Mouse (Mus musculus): ENCODE data around the gene Pafah2. TPM values are rescaled to one million over a fixed set of nuclear protein-coding genes. Genes with fewer than 3 reads are reported as not detected.

Gene Pafah2
- total and polyA plus RNA-seq, 2 experiments from 2014 or later, result 7.6 to 18.0 TPM

DNA sequence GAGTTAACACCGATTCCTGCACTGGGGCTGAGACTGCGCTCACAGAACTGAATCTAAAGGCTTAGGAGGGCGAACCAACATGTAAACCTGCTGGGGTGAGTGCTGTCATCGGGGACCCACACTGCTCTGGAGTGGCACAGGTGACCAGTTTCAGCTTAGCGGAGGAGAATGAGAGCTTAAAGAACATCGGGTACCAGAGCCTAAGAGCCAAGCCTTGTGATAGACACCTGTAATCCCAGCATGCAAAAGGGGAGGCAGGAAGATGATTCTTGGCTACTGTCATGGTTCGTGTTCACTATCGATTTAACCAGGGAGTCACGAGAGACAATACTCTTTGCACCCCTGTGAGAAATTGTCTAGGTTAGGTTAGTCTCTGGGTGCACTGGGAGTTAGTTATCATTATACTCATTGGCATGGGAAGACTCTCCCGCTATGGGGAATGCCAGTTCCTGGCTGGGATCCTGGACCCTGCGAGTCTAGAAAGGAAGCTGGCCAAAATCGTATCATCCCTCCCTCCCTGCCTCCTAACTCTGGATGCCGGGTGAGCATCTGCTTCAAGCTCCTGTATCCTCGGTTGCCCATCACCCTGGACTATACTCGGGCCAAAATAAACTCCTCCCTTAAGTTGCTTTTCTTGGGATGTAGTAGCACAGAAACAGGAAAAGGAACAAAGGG is 36.7 kb downstream of the Pafah2 start:
- H3K27ac ChIP-seq (ENCODE audit: low read depth, low read length), result peak overlapping the region; percentile 97
- TF ChIP-seq CTCF (IDR thresholded peaks at IDR 0.05; ENCODE audit: low read depth), result no peak
- WGBS, result 67% methylated on average over 15 of the region's 15 CpGs
- H3K4me1 ChIP-seq (ENCODE audit: insufficient read depth), result peaks cover 20% of the 10 kb centered on the region
- H3K36me3 ChIP-seq (ENCODE audit: insufficient read depth), result no peaks in the 10 kb centered on the region
- H3K27me3 ChIP-seq (ENCODE audit: insufficient read depth, low read length), result no peaks in the 10 kb centered on the region
- ATAC-seq (no peak), DNase-seq (peak; percentile 64)
- no peak overlapping the region for H3K4me2 ChIP-seq (ENCODE audit: low read depth)
- H3K4me3 ChIP-seq (ENCODE audit: low read depth, low read length), result no peak overlapping the region
- H3K9ac ChIP-seq, result no peak overlapping the region
- no peaks in the 10 kb centered on the region for H3K9me3 ChIP-seq (ENCODE audit: low read length)

DNA sequence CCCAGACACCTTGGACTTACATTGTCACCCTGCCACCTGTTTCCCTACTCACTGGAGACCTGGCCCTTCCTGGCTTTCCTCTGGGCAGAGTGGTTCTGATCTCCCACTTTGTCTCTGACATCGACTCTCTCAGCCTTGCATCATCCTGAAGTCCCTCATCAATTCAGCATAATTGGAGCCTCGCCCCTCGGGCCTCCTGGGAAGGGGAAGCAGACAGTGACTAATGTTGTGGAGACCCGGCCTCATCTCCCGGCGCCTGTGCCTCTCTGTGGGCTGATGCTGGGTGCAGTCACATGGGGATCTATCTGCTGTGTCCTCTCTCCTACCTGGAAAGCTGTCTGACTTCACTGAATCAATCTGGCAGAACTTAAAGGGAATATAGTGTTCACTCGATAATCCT is 40.1 kb downstream of the Pafah2 start:
- 54% methylated on average over 7 of the region's 7 CpGs for whole genome bisulfite sequencing
- H3K36me3 ChIP-seq (ENCODE audit: insufficient read depth), result no peaks in the 10 kb centered on the region
- no peak overlapping the region for H3K9ac ChIP-seq
- no peak overlapping the region for H3K4me2 ChIP-seq (ENCODE audit: low read depth)
- TF ChIP-seq CTCF (IDR thresholded peaks at IDR 0.05; ENCODE audit: low read depth), result no peak
- peaks cover 4% of the 10 kb centered on the region; the same call in 1 of the 2 replicates for H3K4me1 ChIP-seq (ENCODE audit: insufficient read depth)
- H3K4me3 ChIP-seq (ENCODE audit: low read depth, low read length), result no peak overlapping the region
- no peaks in the 10 kb centered on the region for H3K9me3 ChIP-seq (ENCODE audit: low read length)
- no peaks in the 10 kb centered on the region for H3K27me3 ChIP-seq (ENCODE audit: insufficient read depth, low read length)
- no peak overlapping the region for H3K27ac ChIP-seq (ENCODE audit: low read depth, low read length)
- DNase-seq, result no peak
- ATAC-seq, result no peak

DNA sequence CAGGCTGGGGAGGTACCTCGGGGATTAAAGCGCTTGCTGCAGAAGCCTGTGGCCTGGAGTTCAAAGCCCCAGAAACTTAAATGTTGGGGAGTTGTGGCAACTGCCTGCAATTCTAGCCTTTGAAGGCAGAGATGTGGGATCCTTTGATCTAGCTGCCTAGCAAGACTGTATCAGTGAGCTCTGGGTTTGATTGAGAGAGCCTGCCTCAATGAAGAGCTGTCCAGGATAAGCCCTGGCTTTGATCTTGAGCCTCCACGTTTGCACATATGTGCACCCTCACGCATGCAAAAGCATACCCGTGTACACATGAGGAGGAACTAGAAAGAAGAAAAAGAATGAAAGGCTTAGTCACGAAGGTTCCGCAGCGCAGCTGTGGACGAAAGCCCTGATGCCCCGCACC is 40.5 kb downstream of the Pafah2 start:
- ATAC-seq, result no peak
- Histone ChIP-seq H3K36me3 (ENCODE audit: insufficient read depth) (no peaks in the 10 kb centered on the region), H3K4me3 (ENCODE audit: low read depth, low read length) (no peak overlapping the region), H3K4me2 (ENCODE audit: low read depth) (no peak overlapping the region), H3K4me1 (ENCODE audit: insufficient read depth) (no peaks in the 10 kb centered on the region), H3K9ac (no peak overlapping the region), H3K9me3 (ENCODE audit: low read length) (no peaks in the 10 kb centered on the region), H3K27me3 (ENCODE audit: insufficient read depth, low read length) (no peaks in the 10 kb centered on the region), H3K27ac (ENCODE audit: low read depth, low read length) (no peak overlapping the region)
- DNase-seq, result no peak
- TF ChIP-seq CTCF (IDR thresholded peaks at IDR 0.05; ENCODE audit: low read depth), result no peak
- WGBS, result 62% methylated on average over 10 of the region's 10 CpGs

DNA sequence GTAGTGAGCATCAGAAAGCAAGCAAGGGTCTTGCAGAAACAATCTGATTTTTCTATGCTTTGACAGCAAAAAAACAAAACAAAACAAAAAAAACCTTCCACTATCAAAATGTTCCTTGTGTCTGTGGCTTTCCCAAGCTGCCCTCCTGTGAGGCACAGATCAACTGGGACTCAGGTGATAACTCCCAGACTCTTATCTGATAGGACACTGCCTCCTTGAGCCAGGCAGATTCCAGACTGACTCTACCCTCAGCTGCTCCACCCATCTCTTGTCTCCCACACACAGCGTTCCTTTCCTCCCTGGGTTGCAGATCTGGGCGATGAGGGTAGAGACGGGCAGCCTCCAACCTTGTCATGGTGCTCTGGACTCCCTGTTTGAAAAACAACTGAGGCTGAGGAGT is 43.0 kb downstream of the Pafah2 start:
- ATAC-seq (no peak), DNase-seq (no peak)
- Histone ChIP-seq H3K4me1 (ENCODE audit: insufficient read depth) (no peaks in the 10 kb centered on the region), H3K36me3 (ENCODE audit: insufficient read depth) (no peaks in the 10 kb centered on the region), H3K4me2 (ENCODE audit: low read depth) (no peak overlapping the region), H3K9ac (no peak overlapping the region), H3K9me3 (ENCODE audit: low read length) (no peaks in the 10 kb centered on the region), H3K27ac (ENCODE audit: low read depth, low read length) (no peak overlapping the region), H3K4me3 (ENCODE audit: low read depth, low read length) (no peak overlapping the region), H3K27me3 (ENCODE audit: insufficient read depth, low read length) (no peaks in the 10 kb centered on the region)
- WGBS, result 81% methylated on average over 3 of the region's 3 CpGs
- TF ChIP-seq CTCF (IDR thresholded peaks at IDR 0.05; ENCODE audit: low read depth), result no peak

DNA sequence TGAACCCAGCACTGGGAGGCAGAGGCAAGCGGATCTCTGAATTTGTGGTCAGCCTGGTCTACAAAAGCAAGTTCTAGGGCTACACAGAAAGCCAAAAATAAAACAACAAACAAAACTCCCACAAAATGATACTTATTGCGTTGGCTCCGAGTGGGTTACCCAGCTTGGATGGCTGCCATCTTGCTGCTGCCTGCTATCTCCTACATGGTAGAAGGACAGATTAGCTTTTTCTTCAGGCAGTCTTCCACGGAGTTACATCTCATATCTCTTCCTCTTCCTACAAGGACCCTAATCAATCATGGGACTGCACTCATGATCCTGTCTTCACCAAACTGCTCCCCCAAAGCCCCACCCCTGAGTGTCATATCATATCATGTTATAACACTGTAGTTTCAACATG is 43.8 kb downstream of the Pafah2 start:
- Histone ChIP-seq H3K4me3 (ENCODE audit: low read depth, low read length) (no peak overlapping the region), H3K36me3 (ENCODE audit: insufficient read depth) (no peaks in the 10 kb centered on the region), H3K9ac (no peak overlapping the region), H3K4me2 (ENCODE audit: low read depth) (no peak overlapping the region), H3K9me3 (ENCODE audit: low read length) (no peaks in the 10 kb centered on the region), H3K27me3 (ENCODE audit: insufficient read depth, low read length) (no peaks in the 10 kb centered on the region), H3K27ac (ENCODE audit: low read depth, low read length) (no peak overlapping the region), H3K4me1 (ENCODE audit: insufficient read depth) (no peaks in the 10 kb centered on the region)
- 71% methylated on average over 4 of the region's 4 CpGs for WGBS
- no peak for DNase-seq
- no peak for ATAC-seq
- TF ChIP-seq CTCF (IDR thresholded peaks at IDR 0.05; ENCODE audit: low read depth), result no peak

GRCm38 (mm10) chr4:134442216-134442615 is 46.1 kb downstream of the Pafah2 start:
- Histone ChIP-seq H3K4me2 (ENCODE audit: low read depth) (no peak overlapping the region), H3K4me3 (ENCODE audit: low read depth, low read length) (no peak overlapping the region), H3K9me3 (ENCODE audit: low read length) (no peaks in the 10 kb centered on the region), H3K27ac (ENCODE audit: low read depth, low read length) (no peak overlapping the region), H3K27me3 (ENCODE audit: insufficient read depth, low read length) (no peaks in the 10 kb centered on the region), H3K9ac (no peak overlapping the region), H3K4me1 (ENCODE audit: insufficient read depth) (peaks cover 10% of the 10 kb centered on the region), H3K36me3 (ENCODE audit: insufficient read depth) (no peaks in the 10 kb centered on the region)
- ATAC-seq (no peak), DNase-seq (no peak)
- 87% methylated on average over 4 of the region's 4 CpGs for WGBS
- no peak for TF ChIP-seq CTCF (IDR thresholded peaks at IDR 0.05; ENCODE audit: low read depth)

GRCm38 (mm10) chr4:134443589-134443988 is 47.5 kb downstream of the Pafah2 start:
- Histone ChIP-seq H3K9ac (no peak overlapping the region), H3K4me3 (ENCODE audit: low read depth, low read length) (no peak overlapping the region), H3K27me3 (ENCODE audit: insufficient read depth, low read length) (no peaks in the 10 kb centered on the region), H3K27ac (ENCODE audit: low read depth, low read length) (no peak overlapping the region), H3K4me2 (ENCODE audit: low read depth) (no peak overlapping the region), H3K4me1 (ENCODE audit: insufficient read depth) (peaks cover 10% of the 10 kb centered on the region), H3K9me3 (ENCODE audit: low read length) (no peaks in the 10 kb centered on the region), H3K36me3 (ENCODE audit: insufficient read depth) (no peaks in the 10 kb centered on the region)
- no peak for DNase-seq
- 40% methylated on average over 7 of the region's 7 CpGs for WGBS
- no peak for ATAC-seq
- TF ChIP-seq CTCF (IDR thresholded peaks at IDR 0.05; ENCODE audit: low read depth), result no peak

Measured in forebrain, postnatal 0 days (tissue).